Mouse (Mus musculus): ENCODE measurements around the gene Jup.

The Jup gene

GRCm38 (mm10) chr11:100408076-100408834 lies 10.7 kb upstream of the Jup start:
- DNase-seq (ENCODE audit: low read depth, low spot score) = peak; percentile 72

DNA sequence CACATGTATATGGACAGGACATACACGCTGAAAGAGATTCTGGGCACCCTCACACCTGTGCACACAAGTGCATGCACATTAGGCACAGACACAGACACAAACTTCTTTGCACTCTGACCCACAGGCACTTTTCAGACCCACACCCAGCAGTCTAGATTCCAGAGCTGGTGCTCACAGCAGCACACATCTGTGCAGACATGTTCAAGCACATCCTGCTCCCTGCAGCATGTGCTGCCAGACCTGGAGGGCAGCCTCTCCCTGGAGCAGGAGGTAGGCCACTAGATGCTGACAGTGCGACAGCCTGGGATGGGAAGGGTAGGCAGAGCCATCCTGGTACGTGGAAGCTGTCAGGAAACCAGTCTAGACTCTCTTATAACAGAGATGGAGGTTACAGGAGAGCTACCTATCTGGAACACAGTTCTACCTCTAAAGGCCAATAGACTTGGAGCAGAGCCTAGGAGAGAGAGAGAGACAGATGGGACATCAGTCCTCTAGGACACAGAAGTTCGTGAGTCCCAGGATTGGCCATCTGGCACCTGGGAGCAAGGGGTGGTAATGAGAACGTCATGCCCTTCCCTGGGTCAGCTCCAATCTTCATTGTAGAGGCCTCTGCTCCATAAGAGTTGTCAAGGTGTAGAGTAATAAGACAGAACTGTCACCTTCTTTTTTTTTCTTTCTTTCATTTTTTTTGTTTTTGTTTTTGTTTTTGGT lies 9.6 kb upstream of the Jup start:
- no peak for DNase-seq (ENCODE audit: low read depth, low spot score)

- no peak for DNase-seq (ENCODE audit: low read depth, low spot score)
These were observed 8.7 kb upstream of the Jup start for GRCm38 (mm10) chr11:100406273-100406672.

GRCm38 (mm10) chr11:100404456-100405074 lies 7.0 kb upstream of the Jup start:
- DNase-seq (ENCODE audit: low read depth, low spot score) = no peak

DNA sequence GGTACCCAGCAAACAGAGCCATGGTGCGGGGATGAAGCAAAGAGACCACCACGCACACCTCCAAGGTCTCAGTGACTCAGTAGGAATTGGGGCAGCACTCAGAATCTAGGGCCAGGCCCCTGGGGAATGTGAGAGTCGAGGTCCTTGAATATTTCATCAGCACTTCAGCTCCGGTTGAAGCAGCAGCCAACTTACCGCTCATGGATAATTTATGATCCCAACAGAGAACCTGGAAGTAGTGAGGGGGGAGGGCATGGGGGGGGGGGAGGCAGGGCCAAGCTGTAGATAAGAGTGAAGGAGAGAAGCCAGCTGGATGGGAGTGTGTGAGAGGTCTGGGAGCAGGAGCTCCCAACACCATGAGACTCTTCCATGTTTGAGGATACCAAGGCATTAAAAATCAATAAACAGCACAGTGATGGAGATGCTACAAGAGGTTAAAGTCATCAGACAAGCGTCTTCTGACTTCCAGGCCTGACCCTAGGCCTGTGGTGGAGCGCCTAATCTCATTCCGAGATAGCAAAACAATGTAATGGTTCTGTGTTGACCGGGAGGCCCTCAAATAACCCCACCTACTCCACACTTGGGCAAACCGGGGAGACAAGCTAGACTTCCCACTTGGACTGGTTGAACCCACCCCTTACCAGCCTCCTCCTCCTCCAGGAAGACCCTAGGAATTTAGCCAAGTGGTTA lies 6.0 kb upstream of the Jup start:
- peak; percentile 37 for DNase-seq (ENCODE audit: low read depth, low spot score)

DNA sequence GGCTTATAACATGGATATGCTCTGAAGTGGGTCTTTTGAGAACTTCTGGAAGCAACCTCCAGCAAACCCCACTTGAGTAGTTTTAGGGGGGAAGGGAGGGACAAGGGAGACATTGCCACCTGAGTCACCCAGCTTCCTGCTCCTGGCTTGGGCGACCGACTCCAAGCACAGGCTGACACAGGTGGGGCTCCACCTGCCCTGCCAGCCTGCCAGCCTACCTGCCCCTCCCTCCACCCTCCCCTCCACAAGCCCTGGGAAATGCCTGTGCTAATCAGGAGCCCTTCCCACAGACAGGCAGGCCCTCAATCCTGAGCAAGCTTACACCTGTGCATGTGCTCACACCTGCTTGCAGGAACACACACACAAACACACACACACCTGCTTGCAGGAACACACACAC lies 5.1 kb upstream of the Jup start:
- DNase-seq (ENCODE audit: low read depth, low spot score) = no peak

DNA sequence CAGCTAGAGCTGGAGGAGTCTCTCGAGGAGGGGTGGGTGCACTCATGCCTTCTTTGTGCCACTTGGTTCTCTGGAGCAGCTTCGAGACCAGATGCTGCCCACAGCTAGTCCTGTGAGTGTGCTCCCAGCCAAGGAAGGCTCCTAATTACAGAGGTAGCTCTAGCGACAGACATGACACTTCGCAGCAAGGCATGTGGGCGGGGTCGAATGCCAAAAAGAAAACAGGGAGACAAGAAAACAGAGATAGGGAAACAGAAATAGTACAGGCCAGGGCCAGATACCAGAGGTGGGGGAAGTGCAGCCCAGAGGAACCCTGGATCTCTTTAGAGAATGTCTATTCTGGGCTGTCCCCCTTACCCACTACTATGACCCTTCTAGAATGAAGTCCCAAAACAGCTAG lies 4.7 kb upstream of the Jup start:
- no peak for DNase-seq (ENCODE audit: low read depth, low spot score)

- no peak for DNase-seq (ENCODE audit: low read depth, low spot score)
These were observed 3.3 kb upstream of the Jup start for GRCm38 (mm10) chr11:100400842-100401241.

- DNase-seq (ENCODE audit: low read depth, low spot score) = no peak
These were observed 2.4 kb upstream of the Jup start for GRCm38 (mm10) chr11:100399727-100400538.

DNA sequence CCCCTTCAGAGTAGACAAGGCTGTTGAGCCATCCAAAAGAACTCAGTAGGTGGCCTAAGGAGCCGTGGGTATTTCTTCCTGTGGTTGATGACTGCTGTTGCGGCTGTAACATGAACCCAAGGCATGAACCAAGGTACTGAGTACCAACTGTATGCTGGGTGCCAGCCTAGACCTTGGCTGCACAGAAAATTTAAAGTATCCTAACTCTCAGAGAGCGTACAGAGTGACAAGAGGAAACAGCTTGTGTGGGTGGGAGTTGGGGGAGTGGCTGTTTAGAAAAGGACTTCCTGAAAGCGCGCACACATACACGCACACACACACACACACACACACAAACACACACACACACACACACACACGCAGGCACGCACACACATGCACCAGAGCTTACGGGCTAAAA lies 1.8 kb upstream of the Jup start:
- DNase-seq (ENCODE audit: low read depth, low spot score) = no peak

GRCm38 (mm10) chr11:100398517-100398916 lies 954 bp upstream of the Jup start:
- DNase-seq (ENCODE audit: low read depth, low spot score) = no peak

DNA sequence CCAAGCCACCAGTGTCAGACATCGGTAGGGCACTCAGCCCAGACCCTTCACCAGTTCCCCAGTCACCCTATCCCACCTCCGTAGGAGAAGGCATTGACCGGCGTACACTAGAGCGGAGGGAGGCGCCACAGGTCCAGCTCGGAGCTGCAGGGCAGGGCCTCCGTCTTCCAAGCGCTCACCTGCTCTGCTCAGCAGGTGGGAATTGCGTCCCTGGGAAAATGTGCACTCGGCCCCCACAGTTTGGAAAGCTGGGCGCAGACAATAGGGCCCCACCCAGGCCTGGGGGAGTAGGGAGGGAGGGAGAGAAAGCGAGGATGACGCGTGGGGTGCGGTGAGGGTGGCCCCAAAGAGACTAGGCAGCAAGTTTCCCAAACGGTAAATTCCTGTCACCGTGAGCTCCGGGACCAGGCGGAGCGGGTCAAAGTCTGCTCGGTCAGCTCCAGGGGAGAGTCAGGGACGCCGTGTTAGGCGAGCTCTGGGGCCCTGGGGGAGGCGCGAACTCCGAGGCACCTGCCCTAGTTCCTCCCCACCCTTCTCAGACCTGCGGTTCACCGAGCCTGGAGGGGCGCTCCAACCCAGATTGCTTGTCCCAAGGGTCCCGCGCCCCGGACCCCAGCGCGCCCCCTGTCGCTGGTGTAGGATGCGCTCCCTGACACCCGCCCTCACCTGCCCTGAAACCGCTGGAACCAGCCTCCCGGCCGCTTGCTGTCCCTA lies 520 bp downstream of the Jup start:
- DNase-seq (ENCODE audit: low read depth, low spot score) = no peak

- DNase-seq (ENCODE audit: low read depth, low spot score) = peak; percentile 34
These were observed 1.5 kb downstream of the Jup start for GRCm38 (mm10) chr11:100395861-100396631.

GRCm38 (mm10) chr11:100395200-100395599 lies 2.4 kb downstream of the Jup start:
- no peak for DNase-seq (ENCODE audit: low read depth, low spot score)

- DNase-seq (ENCODE audit: low read depth, low spot score) = no peak
These were observed 3.0 kb downstream of the Jup start for GRCm38 (mm10) chr11:100394353-100395074.

- no peak for DNase-seq (ENCODE audit: low read depth, low spot score)
These were observed 3.8 kb downstream of the Jup start for GRCm38 (mm10) chr11:100393733-100394132.

DNA sequence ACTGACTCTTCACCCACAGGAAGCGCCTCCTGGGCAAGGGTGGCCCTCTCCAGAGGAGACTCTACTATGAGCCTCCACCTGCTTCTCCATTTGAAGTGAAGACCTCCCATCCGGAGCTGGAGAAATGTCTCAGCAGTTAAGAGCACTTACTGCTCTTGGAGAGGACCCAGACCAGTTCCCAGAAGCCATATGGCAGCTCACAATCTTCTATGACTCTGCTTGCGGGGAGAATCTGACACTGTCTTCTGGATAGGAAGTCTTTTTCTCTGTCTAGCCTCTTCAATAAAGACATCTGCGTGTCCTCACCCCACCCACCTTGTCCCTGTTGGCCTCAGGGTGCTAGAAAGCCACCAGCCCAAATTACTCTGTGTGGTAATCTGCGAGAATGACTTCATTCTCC lies 4.6 kb downstream of the Jup start:
- no peak for DNase-seq (ENCODE audit: low read depth, low spot score)

- no peak for DNase-seq (ENCODE audit: low read depth, low spot score)
These were observed 5.6 kb downstream of the Jup start for GRCm38 (mm10) chr11:100391884-100392345.

All from mesoderm, embryonic 11.5 days (tissue).